Mouse (Mus musculus): Measurements from ENCODE around the gene Gtsf1. TPM values are rescaled to one million over a fixed set of nuclear protein-coding genes. Genes with fewer than 3 reads are reported as not detected.
"Not testable (repeated sequence)": the region's sequence is repeated elsewhere in the genome, so short reads cannot be mapped to it uniquely, and the experiment has no call there.

Gene Gtsf1
- polyA plus RNA-seq, 1 experiment from 2014 or later: not detected

DNA sequence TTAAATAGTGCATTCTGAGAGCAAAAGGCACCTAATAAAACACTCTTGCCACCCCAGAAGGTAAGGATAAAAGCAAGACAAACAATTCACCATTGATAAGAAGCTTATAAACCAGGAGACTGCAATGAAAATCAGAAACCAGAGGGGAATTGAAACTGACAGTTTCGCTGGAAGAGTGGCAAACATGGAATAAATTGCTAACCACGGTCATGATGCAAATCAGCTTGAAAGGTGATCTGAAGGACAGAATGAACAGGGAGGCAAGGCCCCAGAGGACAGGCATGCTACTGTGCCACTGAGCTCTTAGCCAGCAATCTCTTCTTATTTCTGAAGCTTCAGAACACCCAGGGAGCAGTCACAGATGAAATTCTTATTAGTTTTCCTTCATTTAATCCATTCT lies 3.3 kb downstream of the Gtsf1 start:
- Histone ChIP-seq H3K4me1 (replicated peaks) (no peaks in the 10 kb centered on the region), H3K9me3 (replicated peaks) (no peaks in the 10 kb centered on the region), H3K27ac (replicated peaks) (no peak overlapping the region), H3K4me3 (replicated peaks) (no peak overlapping the region), H3K9ac (no peak overlapping the region), H3K36me3 (replicated peaks) (no peaks in the 10 kb centered on the region), H3K27me3 (no peaks in the 10 kb centered on the region), H3K4me2 (no peak overlapping the region)
- ATAC-seq (ENCODE audit: insufficient read depth): no peak
- WGBS (ENCODE audit: insufficient replicate concordance): 31% methylated on average over 2 of the region's 2 CpGs

DNA sequence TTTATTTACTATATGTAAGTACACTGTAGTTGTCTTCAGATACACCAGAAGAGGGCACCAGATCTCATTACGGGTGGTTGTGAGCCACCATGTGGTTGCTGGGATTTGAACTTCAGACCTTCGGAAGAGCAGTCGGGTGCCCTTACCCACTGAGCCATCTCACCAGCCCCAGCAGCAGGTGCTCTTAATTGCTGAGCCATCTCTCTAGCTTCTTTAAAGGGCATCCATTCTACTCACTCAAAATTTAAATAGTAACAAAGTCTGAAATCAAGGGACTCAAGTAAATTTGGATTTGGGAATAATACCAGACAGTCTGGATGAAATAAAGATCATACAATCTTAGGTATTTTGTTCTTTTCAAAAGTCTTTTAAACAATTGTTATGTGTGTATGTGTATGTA lies 24.7 kb downstream of the Gtsf1 start:
- H3K27me3 ChIP-seq; H3K36me3 ChIP-seq (replicated peaks); H3K9ac ChIP-seq; H3K4me1 ChIP-seq (replicated peaks); H3K4me2 ChIP-seq; H3K4me3 ChIP-seq (replicated peaks); H3K9me3 ChIP-seq (replicated peaks); ATAC-seq (ENCODE audit: insufficient read depth); H3K27ac ChIP-seq (replicated peaks): not testable (repeated sequence)
- WGBS (ENCODE audit: insufficient replicate concordance): 63% methylated on average over 3 of the region's 3 CpGs

DNA sequence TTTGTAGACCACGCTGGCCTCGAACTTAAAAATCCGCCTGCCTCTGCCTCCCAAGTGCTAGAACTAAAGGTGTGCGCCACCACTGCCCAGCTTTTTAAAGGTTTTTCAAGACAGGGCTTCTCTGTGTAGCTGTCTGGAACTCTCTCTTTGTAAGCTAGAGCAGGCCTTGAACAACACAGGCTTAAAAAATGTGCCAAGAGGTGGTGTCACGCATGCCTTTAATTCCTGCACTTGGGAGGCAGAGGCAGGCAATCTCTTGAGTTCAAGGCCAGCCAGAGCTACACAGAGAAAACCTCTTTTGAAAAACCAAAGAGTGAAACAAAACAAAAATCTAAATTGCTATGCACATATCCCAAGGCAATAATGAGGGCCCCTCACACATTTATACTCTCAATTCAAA lies 28.9 kb downstream of the Gtsf1 start:
- Histone ChIP-seq H3K4me2 (no peak overlapping the region), H3K27ac (replicated peaks) (no peak overlapping the region), H3K27me3 (no peaks in the 10 kb centered on the region), H3K9me3 (replicated peaks) (no peaks in the 10 kb centered on the region), H3K36me3 (replicated peaks) (no peaks in the 10 kb centered on the region), H3K4me1 (replicated peaks) (no peaks in the 10 kb centered on the region), H3K4me3 (replicated peaks) (no peak overlapping the region), H3K9ac (no peak overlapping the region)
- ATAC-seq (ENCODE audit: insufficient read depth): no peak
- WGBS (ENCODE audit: insufficient replicate concordance): 72% methylated on average over 5 of the region's 5 CpGs

GRCm38 (mm10) chr15:103393577-103393976 lies 36.7 kb downstream of the Gtsf1 start:
- Histone ChIP-seq H3K27ac (replicated peaks) (no peak overlapping the region), H3K4me2 (no peak overlapping the region), H3K4me3 (replicated peaks) (no peak overlapping the region), H3K36me3 (replicated peaks) (no peaks in the 10 kb centered on the region), H3K9ac (no peak overlapping the region), H3K4me1 (replicated peaks) (no peaks in the 10 kb centered on the region), H3K9me3 (replicated peaks) (no peaks in the 10 kb centered on the region), H3K27me3 (no peaks in the 10 kb centered on the region)
- no peak for ATAC-seq (ENCODE audit: insufficient read depth)

GRCm38 (mm10) chr15:103388556-103389145 lies 41.6 kb downstream of the Gtsf1 start:
- Histone ChIP-seq H3K36me3 (replicated peaks) (no peaks in the 10 kb centered on the region), H3K27ac (replicated peaks) (no peak overlapping the region), H3K4me2 (no peak overlapping the region), H3K4me3 (replicated peaks) (no peak overlapping the region), H3K4me1 (replicated peaks) (no peaks in the 10 kb centered on the region; the same call in 1 of the 2 replicates), H3K9ac (no peak overlapping the region), H3K27me3 (no peaks in the 10 kb centered on the region), H3K9me3 (replicated peaks) (no peaks in the 10 kb centered on the region)
- no peak for ATAC-seq (ENCODE audit: insufficient read depth)
- 38% methylated on average over 4 of the region's 4 CpGs for WGBS (ENCODE audit: insufficient replicate concordance)

DNA sequence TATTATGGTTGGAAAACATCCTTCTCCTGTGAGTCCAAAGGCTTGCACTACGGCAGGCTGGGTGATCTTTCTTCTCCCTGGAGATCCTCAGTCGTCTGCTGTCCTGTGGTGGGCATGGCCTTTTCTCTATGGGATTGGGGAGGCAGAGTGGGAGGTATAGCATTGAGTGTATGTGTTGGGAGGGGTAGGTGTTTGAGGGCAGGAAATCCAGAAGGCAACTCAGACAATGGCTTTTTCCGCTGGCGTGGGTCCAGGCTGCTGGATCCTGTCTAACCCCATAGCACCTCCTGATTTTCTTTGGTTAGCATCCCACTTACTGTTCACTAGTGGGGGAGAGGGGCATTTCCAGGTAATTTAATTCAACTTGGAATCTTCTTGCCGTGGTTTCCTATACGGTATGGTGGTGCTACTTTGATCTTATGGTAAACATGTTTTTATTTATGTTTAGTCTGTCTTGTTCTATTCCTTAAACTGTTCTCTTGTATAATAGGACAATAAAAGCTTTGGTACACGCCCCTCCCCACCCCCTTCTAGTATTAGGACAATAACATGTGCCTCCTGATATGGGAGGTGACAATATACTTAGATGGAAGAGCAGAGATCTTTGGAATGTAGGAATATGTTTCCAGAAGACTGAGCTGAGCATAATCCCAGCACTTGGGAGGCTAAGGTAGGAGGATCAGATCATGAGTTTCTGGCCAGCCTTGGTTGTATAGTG lies 46.3 kb downstream of the Gtsf1 start:
- 41% methylated on average over 7 of the region's 7 CpGs for WGBS (ENCODE audit: insufficient replicate concordance)
- no peak for ATAC-seq (ENCODE audit: insufficient read depth)
- Histone ChIP-seq H3K4me2 (no peak overlapping the region), H3K9me3 (replicated peaks) (no peaks in the 10 kb centered on the region), H3K36me3 (replicated peaks) (no peaks in the 10 kb centered on the region), H3K27me3 (peaks cover 7% of the 10 kb centered on the region; the same call in 1 of the 2 replicates), H3K4me1 (replicated peaks) (peaks cover 3% of the 10 kb centered on the region; the same call in 1 of the 2 replicates), H3K27ac (replicated peaks) (no peak overlapping the region), H3K9ac (no peak overlapping the region), H3K4me3 (replicated peaks) (no peak overlapping the region)

- peak; percentile 42 for ATAC-seq (ENCODE audit: insufficient read depth)
- Histone ChIP-seq H3K4me1 (replicated peaks) (peaks cover 7% of the 10 kb centered on the region; the same call in 1 of the 2 replicates), H3K4me3 (replicated peaks) (no peak overlapping the region), H3K4me2 (no peak overlapping the region), H3K9me3 (replicated peaks) (no peaks in the 10 kb centered on the region), H3K9ac (no peak overlapping the region), H3K27ac (replicated peaks) (no peak overlapping the region), H3K36me3 (replicated peaks) (no peaks in the 10 kb centered on the region), H3K27me3 (peaks cover 7% of the 10 kb centered on the region; the same call in 1 of the 2 replicates)
- WGBS (ENCODE audit: insufficient replicate concordance): 16% methylated on average over 5 of the region's 5 CpGs
Measured at GRCm38 (mm10) chr15:103382795-103383406, 47.4 kb downstream of the Gtsf1 start.

DNA sequence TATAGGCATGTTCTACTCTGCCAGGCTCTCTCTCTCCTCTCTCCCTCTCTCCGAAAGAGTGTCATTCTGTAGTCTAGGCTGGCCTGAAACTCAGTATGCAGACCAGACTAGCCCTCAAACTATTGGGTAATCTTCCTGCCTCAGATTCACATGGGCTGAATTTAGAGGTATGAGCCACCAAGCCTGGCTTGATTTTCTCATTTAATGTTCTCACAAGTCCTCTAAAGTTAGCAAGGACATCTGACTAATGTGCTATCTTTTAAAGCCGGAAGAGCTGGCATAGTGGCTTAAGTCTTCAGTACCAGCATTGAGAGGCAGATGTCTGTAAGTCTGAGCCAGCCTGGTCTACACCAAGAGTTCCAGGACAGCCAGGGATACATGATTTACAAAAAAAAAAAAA lies 48.2 kb downstream of the Gtsf1 start:
- 51% methylated on average over 2 of the region's 2 CpGs for WGBS (ENCODE audit: insufficient replicate concordance)
- Histone ChIP-seq H3K4me2 (no peak overlapping the region), H3K27ac (replicated peaks) (no peak overlapping the region), H3K4me3 (replicated peaks) (no peak overlapping the region), H3K36me3 (replicated peaks) (no peaks in the 10 kb centered on the region), H3K9ac (no peak overlapping the region), H3K4me1 (replicated peaks) (peaks cover 7% of the 10 kb centered on the region; the same call in 1 of the 2 replicates), H3K27me3 (peaks cover 7% of the 10 kb centered on the region; the same call in 1 of the 2 replicates), H3K9me3 (replicated peaks) (no peaks in the 10 kb centered on the region)
- ATAC-seq (ENCODE audit: insufficient read depth): no peak

DNA sequence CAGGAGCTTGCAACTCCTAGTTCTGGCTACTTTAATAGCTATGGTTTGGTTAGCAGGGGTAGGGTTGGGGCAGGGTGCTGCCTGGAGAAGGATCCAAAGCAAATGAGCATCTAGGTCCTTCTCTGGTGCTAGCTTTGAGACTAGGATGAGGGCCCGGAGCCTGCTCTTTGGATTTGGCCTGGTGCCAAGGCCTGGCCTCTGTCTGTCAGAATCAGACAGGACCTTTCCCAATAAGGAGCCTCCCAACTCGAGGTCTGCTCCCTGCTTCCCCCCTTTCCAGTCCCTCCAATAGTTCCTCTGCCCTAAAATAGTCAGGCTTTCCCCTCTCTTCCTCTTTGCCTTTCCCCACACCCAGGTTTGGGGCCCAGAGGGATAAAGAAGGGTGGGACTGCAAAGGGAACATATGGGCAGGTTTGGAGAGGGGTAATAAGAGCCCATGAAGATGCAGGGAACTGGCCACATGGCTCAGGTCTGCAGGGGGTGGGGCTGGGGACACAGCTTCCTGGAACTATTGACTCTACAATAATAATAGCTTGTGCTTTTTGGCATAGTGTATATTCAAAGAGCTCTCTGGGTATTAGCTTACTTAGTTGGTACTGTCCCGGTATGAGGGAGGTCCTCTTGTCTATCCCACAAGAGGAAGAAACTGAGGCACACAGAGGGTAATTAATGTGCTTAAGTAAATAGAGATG lies 51.5 kb downstream of the Gtsf1 start:
- Histone ChIP-seq H3K4me2 (no peak overlapping the region), H3K27ac (replicated peaks) (no peak overlapping the region), H3K4me1 (replicated peaks) (0 out of 2 replicates have a peak, but pooled peaks cover 7% of the 10 kb centered on the region), H3K36me3 (replicated peaks) (no peaks in the 10 kb centered on the region), H3K4me3 (replicated peaks) (no peak overlapping the region), H3K9ac (no peak overlapping the region), H3K27me3 (peaks cover 11% of the 10 kb centered on the region; the same call in 1 of the 2 replicates), H3K9me3 (replicated peaks) (no peaks in the 10 kb centered on the region)
- ATAC-seq (ENCODE audit: insufficient read depth): no peak
- 43% methylated on average over 3 of the region's 3 CpGs for WGBS (ENCODE audit: insufficient replicate concordance)

GRCm38 (mm10) chr15:103377752-103378664 lies 52.3 kb downstream of the Gtsf1 start:
- no peak for ATAC-seq (ENCODE audit: insufficient read depth)
- WGBS (ENCODE audit: insufficient replicate concordance): 37% methylated on average over 3 of the region's 3 CpGs
- H3K27me3 ChIP-seq: peaks cover 6% of the 10 kb centered on the region; the same call in 1 of the 2 replicates
- no peak overlapping the region for H3K4me2 ChIP-seq
- H3K4me1 ChIP-seq (replicated peaks): 0 out of 2 replicates have a peak, but pooled peaks cover 7% of the 10 kb centered on the region
- H3K36me3 ChIP-seq (replicated peaks): no peaks in the 10 kb centered on the region
- H3K27ac ChIP-seq (replicated peaks): no peak overlapping the region
- no peak overlapping the region for H3K9ac ChIP-seq
- no peak overlapping the region for H3K4me3 ChIP-seq (replicated peaks)
- no peaks in the 10 kb centered on the region for H3K9me3 ChIP-seq (replicated peaks)

Measured in liver, embryonic 15.5 days (tissue).